Mouse (Mus musculus): ENCODE measurements around the gene Tcp10b. TPM values are rescaled to one million over a fixed set of nuclear protein-coding genes. Genes with fewer than 3 reads are reported as not detected.
"Not testable (repeated sequence)": the region's sequence is repeated elsewhere in the genome, so short reads cannot be mapped to it uniquely, and the experiment has no call there.

Tcp10b gene
- polyA plus RNA-seq, 1 experiment from 2014 or later, result 0.44 TPM

DNA sequence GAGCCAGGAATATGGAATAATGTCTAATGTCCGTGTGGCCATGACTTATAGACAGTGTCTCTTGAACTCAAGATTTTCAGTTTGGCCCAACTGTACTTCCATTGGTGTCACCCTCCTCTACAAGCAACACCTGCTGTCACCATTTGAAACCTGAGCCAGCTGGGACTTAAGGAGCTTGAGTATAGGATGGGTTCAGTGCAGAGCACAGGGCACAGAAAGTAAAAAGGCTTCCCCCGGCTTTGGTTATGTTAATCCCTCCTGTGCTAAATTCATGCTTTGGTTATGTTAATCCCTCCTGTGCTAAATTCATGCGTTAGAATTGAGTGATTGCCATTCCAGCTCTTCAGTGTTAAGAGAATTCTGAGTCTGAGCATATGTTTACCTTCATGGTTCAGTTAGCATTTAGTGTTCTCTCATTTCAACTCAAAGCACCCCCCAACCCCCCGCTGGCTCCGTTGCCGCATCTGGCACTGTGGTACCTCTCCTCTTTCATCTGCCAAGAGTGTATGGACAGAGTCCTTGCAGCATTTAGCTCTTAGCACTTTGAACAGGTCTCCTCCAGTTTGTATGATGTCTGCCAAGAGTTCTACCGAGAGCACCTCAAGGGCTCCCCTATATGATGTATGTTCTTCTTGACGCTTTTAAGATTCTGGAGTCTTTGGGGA, 31.3 kb downstream of the Tcp10b start:
- not testable (repeated sequence) for ATAC-seq (ENCODE audit: low FRiP score); DNase-seq (ENCODE audit: low spot score); H3K36me3 ChIP-seq (replicated peaks; ENCODE audit: control insufficient read depth, insufficient read depth); H3K27ac ChIP-seq; H3K4me3 ChIP-seq (replicated peaks; ENCODE audit: low read length); H3K9ac ChIP-seq; H3K4me2 ChIP-seq (replicated peaks); H3K9me3 ChIP-seq (ENCODE audit: control insufficient read depth, low read length); H3K27me3 ChIP-seq (ENCODE audit: control insufficient read depth, insufficient read depth, low read length); H3K4me1 ChIP-seq (replicated peaks; ENCODE audit: control insufficient read depth, insufficient read depth, low read length)
- 56% methylated on average over 5 of the region's 8 CpGs for WGBS

DNA sequence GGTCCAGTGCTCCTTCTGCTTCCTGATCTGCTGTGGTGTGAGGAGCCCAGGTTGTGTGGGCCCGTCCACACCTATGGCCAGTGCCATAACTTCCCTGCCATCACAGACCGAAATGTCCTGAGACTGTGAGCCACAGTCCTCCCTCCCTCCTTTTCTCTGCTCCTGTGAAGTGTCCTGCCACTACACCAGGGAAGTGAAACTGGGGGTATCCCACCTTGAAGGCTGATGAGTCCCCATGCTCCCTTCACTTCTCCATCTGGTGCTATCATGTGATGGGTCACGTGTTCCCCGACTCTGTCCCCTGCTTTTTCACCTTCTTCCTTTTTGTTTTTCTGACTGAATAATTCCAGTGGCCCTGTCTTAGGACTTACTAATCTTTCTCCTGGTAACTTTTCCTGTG, 32.1 kb downstream of the Tcp10b start:
- not testable (repeated sequence) for H3K4me1 ChIP-seq (replicated peaks; ENCODE audit: control insufficient read depth, insufficient read depth, low read length); ATAC-seq (ENCODE audit: low FRiP score); H3K27me3 ChIP-seq (ENCODE audit: control insufficient read depth, insufficient read depth, low read length); H3K4me3 ChIP-seq (replicated peaks; ENCODE audit: low read length); H3K27ac ChIP-seq; H3K4me2 ChIP-seq (replicated peaks); H3K9ac ChIP-seq; H3K36me3 ChIP-seq (replicated peaks; ENCODE audit: control insufficient read depth, insufficient read depth); H3K9me3 ChIP-seq (ENCODE audit: control insufficient read depth, low read length); DNase-seq (ENCODE audit: low spot score)
- 80% methylated on average over 1 of the region's 4 CpGs for WGBS

DNA sequence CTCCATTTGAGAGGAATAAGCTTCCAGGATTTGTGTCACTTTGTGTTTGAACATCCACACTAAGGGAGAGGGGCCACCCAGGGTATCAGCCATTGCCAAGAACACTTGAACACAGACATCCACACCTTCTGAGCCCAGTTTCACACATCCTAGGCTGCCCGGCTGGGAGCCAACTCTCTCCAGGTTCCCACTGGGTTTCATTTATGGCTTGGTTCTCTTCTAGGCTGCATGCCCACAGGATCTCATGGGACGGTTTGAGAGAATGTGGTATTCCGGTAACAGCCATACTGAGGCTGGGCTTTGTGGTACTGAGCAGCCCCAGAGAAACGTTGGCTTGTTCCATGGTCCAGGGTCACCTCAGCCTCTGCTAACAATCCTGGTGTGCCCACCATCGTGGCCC, 45.7 kb downstream of the Tcp10b start:
- H3K27me3 ChIP-seq (ENCODE audit: control insufficient read depth, insufficient read depth, low read length); ATAC-seq (ENCODE audit: low FRiP score); H3K4me2 ChIP-seq (replicated peaks); H3K4me1 ChIP-seq (replicated peaks; ENCODE audit: control insufficient read depth, insufficient read depth, low read length); H3K9me3 ChIP-seq (ENCODE audit: control insufficient read depth, low read length); DNase-seq (ENCODE audit: low spot score); H3K36me3 ChIP-seq (replicated peaks; ENCODE audit: control insufficient read depth, insufficient read depth); H3K9ac ChIP-seq; H3K4me3 ChIP-seq (replicated peaks; ENCODE audit: low read length); H3K27ac ChIP-seq: not testable (repeated sequence)
- WGBS, result 90% methylated on average over 5 of the region's 5 CpGs

DNA sequence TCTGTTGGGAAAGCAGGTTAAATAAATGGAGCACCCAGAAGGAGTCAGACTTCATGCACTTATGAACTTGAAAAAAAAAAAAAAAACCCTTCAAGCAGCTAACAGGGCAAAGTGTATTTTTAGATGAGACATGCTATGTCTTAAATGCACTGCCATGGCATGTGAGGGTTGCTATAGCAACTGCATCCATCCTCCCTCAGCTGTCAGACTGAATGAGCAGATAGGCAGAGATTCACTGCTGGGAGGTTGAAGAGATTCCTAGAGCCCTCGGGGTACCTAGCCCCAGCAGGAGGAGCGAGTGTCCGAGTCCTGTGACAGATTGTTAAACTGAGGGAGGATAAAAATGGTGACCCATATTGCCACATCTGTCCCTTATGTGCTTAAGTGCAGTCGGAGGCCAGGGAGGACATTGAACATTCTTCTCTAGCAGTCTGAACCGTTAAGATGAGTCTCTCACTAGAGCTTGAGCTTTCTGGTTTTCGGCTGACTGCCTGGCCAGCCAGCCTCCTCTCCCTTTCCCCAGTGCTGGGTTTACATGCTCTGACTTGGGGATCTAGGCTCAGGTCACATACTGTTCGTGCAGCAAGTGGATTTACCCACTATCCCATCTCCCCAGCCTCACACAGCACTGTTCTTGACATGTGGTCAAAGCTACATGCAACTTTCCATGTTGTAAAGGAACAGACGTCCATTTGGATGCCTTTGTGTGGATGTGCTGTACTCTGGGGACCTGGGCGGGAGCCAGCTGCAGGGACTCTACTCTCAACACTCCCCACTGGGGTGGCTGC, 51.8 kb downstream of the Tcp10b start:
- not testable (repeated sequence) for H3K9ac ChIP-seq; H3K4me3 ChIP-seq (replicated peaks; ENCODE audit: low read length); H3K36me3 ChIP-seq (replicated peaks; ENCODE audit: control insufficient read depth, insufficient read depth); H3K27ac ChIP-seq; H3K27me3 ChIP-seq (ENCODE audit: control insufficient read depth, insufficient read depth, low read length); H3K4me2 ChIP-seq (replicated peaks); H3K4me1 ChIP-seq (replicated peaks; ENCODE audit: control insufficient read depth, insufficient read depth, low read length); DNase-seq (ENCODE audit: low spot score); H3K9me3 ChIP-seq (ENCODE audit: control insufficient read depth, low read length)
- peak; percentile 78 for ATAC-seq (ENCODE audit: low FRiP score)
- WGBS, result 59% methylated on average over 2 of the region's 9 CpGs

DNA sequence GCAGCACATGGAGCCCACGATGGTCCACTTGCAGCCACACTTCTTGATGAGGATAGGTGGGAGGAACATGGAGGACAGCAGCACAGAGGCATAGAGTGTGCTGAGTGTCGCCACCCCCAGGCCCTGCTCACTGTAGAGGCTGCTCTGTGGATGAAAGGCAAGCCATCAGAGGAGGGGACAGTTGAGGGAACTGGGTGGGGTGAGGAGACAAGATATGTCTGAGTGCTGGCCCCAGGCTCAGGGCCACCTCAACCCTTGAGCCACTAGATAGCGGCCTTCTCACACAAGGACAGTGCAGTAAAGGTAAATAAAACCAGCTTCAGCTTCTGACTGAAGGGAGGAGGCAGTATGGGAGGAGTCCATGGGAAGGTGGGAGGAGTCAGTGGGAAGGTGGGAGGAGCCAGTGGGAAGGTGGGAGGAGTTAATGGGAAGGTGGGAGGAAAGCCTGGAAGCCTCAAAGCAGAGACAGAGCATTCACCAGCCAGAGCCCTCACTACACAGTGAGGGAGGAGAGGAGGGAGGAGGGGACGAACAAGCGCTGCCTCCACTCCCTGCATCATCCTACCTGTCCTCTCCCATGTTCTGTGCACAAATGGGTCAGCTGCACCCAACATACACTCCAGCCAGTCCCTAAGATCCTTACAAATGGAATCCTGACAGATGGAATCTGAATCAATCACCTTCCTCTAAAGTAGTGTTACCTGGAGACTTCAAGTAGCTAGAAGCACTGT, 62.6 kb downstream of the Tcp10b start:
- not testable (repeated sequence) for DNase-seq (ENCODE audit: low spot score)
- WGBS, result 86% methylated on average over 2 of the region's 5 CpGs

DNA sequence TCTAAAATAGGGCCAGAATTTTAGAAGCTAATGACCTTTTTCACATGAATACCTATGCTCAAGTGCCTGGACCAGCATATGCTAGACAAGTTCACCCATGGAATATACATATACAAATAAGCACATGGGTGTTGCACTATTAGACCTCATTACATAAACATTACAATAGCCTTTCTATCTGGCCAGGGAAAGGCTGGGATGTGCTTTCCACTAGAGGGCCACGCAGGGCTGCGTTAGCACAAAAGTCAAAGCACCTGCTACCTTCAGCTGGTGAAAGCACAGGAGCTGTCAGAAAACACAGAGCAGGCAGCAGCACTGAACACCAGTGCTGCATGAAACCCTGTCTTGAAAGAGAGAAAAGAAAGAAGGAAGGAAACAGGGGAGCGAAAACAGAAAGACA, 63.3 kb downstream of the Tcp10b start:
- H3K27ac ChIP-seq; H3K36me3 ChIP-seq (replicated peaks; ENCODE audit: control insufficient read depth, insufficient read depth); H3K4me2 ChIP-seq (replicated peaks); H3K9me3 ChIP-seq (ENCODE audit: control insufficient read depth, low read length); H3K4me1 ChIP-seq (replicated peaks; ENCODE audit: control insufficient read depth, insufficient read depth, low read length); H3K9ac ChIP-seq; DNase-seq (ENCODE audit: low spot score); H3K27me3 ChIP-seq (ENCODE audit: control insufficient read depth, insufficient read depth, low read length); H3K4me3 ChIP-seq (replicated peaks; ENCODE audit: low read length): not testable (repeated sequence)
- WGBS, result 17% methylated on average over 2 of the region's 3 CpGs
- ATAC-seq (ENCODE audit: low FRiP score), result peak; percentile 10; the same call in 1 of the 2 replicates

More for the DNA sequence above, 62.6 kb downstream of the Tcp10b start:
- not testable (repeated sequence) for H3K27me3 ChIP-seq (ENCODE audit: control insufficient read depth, insufficient read depth, low read length); H3K4me1 ChIP-seq (replicated peaks; ENCODE audit: control insufficient read depth, insufficient read depth, low read length); H3K9me3 ChIP-seq (ENCODE audit: control insufficient read depth, low read length); H3K27ac ChIP-seq; H3K36me3 ChIP-seq (replicated peaks; ENCODE audit: control insufficient read depth, insufficient read depth); H3K4me2 ChIP-seq (replicated peaks); H3K9ac ChIP-seq; H3K4me3 ChIP-seq (replicated peaks; ENCODE audit: low read length)
- peak; percentile 47 for ATAC-seq (ENCODE audit: low FRiP score)

DNA sequence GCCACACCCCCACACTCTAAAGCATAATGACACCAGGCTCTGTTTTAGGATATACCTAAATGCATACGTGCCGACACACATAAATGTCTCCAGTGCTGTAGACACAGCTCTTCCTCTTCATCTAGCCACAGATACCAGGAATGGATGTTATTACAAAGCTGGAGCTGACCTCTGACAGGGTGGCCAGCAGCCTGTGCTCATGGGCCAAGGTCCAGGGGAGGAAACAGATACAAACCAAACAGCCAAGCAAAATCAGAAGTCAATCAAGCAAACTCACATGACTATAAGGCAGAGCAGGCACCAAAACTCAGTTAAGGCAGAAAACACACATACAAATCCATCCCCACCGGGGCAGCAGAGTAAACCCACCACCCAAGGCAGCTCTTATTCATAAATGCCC, 68.4 kb downstream of the Tcp10b start:
- H3K27ac ChIP-seq; H3K36me3 ChIP-seq (replicated peaks; ENCODE audit: control insufficient read depth, insufficient read depth); ATAC-seq (ENCODE audit: low FRiP score); H3K4me1 ChIP-seq (replicated peaks; ENCODE audit: control insufficient read depth, insufficient read depth, low read length); H3K9ac ChIP-seq; H3K27me3 ChIP-seq (ENCODE audit: control insufficient read depth, insufficient read depth, low read length); H3K9me3 ChIP-seq (ENCODE audit: control insufficient read depth, low read length); DNase-seq (ENCODE audit: low spot score); H3K4me2 ChIP-seq (replicated peaks); H3K4me3 ChIP-seq (replicated peaks; ENCODE audit: low read length): not testable (repeated sequence)
- WGBS, result no CpG with 5 or more reads among the region's 3 CpGs

DNA sequence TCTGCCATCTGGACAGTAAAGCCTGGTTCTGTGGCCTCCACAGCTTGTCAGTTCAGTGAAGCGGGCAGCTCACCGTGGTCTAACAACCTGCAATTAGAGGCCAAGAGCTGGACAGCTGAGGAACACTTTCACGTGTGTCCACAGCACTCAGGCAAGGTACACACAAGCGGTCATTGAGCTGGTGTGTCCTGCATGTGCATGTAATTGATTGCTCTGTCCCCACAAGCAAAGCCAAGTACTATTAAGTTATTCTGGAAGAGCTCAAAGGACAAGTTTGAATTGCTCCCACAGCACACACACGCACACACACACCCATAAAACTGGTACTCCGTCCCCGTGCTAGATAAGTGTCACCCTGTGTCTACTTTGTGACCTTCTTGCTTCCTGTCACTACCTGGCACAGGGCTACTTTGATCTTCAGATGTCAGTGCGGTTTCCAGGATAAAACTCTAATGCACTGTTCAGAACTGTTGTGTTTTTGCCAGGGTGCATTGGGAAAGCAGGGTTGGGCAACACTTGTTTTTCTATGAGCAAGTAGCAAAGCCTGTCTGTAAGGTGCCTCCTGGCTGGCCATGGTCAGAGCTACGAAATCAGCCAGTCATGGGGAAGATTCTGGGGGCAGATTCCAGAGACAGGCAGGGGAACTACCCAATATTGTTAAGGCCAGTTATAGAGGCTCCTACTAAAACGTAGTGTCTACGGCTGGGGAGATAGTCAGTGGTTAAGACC, 69.0 kb downstream of the Tcp10b start:
- H3K9ac ChIP-seq; H3K4me2 ChIP-seq (replicated peaks); ATAC-seq (ENCODE audit: low FRiP score); H3K27ac ChIP-seq; H3K4me3 ChIP-seq (replicated peaks; ENCODE audit: low read length); H3K27me3 ChIP-seq (ENCODE audit: control insufficient read depth, insufficient read depth, low read length); H3K4me1 ChIP-seq (replicated peaks; ENCODE audit: control insufficient read depth, insufficient read depth, low read length); DNase-seq (ENCODE audit: low spot score); H3K36me3 ChIP-seq (replicated peaks; ENCODE audit: control insufficient read depth, insufficient read depth); H3K9me3 ChIP-seq (ENCODE audit: control insufficient read depth, low read length): not testable (repeated sequence)
- WGBS, result 85% methylated on average over 9 of the region's 11 CpGs

DNA sequence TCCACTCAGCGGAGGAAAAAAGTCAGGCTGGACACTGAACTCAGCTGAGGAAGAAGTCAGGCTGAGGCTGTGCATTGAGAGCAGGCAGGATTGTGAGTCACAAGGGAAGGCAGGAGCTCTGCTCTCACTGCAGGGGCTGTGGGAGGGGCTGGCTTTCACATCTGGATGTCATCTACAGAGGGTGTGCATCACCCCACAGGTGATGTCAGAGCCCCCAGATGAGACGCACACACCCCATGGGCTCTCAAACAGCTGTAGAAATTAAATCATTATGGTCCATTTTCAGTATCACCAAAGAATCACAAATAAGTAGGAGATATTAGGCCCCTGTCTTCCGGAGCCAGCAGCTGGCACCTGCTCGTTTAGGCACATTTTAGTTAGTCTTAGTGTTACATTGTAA, 70.8 kb downstream of the Tcp10b start, which contains the start of gene Unc93a:
Unc93a (minus strand) TSS at position 101 of the 400 bp plus-strand sequence.
- ATAC-seq (ENCODE audit: low FRiP score); H3K4me1 ChIP-seq (replicated peaks; ENCODE audit: control insufficient read depth, insufficient read depth, low read length); H3K27me3 ChIP-seq (ENCODE audit: control insufficient read depth, insufficient read depth, low read length); H3K36me3 ChIP-seq (replicated peaks; ENCODE audit: control insufficient read depth, insufficient read depth); H3K9ac ChIP-seq; H3K27ac ChIP-seq; H3K4me2 ChIP-seq (replicated peaks); H3K9me3 ChIP-seq (ENCODE audit: control insufficient read depth, low read length); H3K4me3 ChIP-seq (replicated peaks; ENCODE audit: low read length); DNase-seq (ENCODE audit: low spot score): not testable (repeated sequence)
- WGBS, result 82% methylated on average over 3 of the region's 4 CpGs
